Mouse (Mus musculus) c-Kit-positive CD71-negative TER-119-negative erythroid progenitor cells, embryonic 14.5 days (primary cell): Measurements from ENCODE around the gene Brat1.

Source experiments
- DNase-seq: peaks from one replicate; pipeline ENCODE4 v3.0.0-alpha.2; 2013; ENCODE audit warnings: low read depth

The Brat1 gene

DNA sequence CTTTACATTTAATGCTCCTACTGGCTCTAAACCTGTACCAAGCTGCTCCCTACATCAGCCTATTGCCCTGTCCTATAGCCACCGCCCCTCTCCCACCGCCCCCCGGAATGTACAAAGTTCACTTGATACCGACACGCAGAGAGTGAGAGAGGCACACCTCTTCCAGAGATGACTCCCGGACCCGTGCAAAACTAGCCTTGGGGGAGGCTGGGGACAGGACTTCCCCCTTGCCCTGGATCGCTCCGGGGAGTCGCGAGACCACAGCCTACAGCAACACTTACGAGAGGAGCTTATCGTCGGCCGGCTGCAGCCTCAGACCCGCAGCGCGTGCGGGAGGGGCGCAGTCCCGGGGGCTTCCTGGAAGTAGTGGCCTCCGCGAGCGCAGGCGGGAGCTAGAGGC, 3.1 kb upstream of the Brat1 start:
- DNase-seq = no peak

GRCm38 (mm10) chr5:140702103-140702513, 2.7 kb upstream of the Brat1 start, which contains the start of gene Iqce:
Gene Iqce (minus strand): TSS chr5:140702378.
- DNase-seq = peak; percentile 81

GRCm38 (mm10) chr5:140702618-140703175, 2.1 kb upstream of the Brat1 start:
- no peak for DNase-seq

DNA sequence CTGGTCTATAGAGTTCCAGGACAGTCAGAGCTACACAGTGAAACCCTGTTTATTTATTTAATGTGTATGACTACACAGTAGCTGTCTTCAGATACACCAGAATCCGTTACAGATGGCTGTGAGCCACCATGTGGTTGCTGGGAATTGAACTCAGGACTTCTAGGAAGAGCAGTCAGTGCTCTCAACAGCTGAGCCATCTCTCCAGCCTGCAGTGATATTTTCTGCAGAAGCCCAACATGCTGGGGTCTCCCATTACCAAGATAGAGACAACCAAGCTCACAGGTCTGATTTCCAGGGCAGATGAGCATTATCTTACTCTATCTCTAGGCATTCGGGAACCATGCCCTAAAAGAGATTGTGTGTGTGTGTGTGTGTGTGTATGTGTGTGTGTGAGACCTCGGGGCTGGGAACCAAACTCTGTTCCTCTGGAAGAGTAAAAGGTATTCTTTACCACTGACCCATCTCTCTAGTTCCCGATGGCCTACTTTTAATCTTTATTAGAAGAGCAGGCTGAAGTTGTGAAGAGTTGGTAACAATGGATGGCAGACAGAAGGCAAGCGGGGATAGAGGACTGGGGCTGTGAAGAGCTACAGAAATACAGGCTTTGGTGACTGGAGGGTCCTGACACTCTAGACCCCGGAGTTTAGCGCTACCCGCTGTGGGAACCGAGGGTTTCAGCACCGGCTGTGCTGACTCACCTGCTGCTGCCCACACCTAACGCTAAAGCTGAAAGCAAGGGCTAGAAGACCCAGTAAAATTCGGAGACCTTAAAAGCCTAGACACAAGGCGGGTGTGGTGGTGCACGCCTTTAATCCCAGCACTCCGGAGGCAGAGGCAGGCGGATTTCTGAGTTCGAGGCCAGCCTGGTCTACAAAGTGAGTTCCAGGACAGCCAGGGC, 1.1 kb upstream of the Brat1 start:
- DNase-seq = no peak

- DNase-seq = no peak
Observed at GRCm38 (mm10) chr5:140705501-140706171, 825 bp downstream of the Brat1 start.

GRCm38 (mm10) chr5:140710315-140710714, 5.5 kb downstream of the Brat1 start:
- no peak for DNase-seq

DNA sequence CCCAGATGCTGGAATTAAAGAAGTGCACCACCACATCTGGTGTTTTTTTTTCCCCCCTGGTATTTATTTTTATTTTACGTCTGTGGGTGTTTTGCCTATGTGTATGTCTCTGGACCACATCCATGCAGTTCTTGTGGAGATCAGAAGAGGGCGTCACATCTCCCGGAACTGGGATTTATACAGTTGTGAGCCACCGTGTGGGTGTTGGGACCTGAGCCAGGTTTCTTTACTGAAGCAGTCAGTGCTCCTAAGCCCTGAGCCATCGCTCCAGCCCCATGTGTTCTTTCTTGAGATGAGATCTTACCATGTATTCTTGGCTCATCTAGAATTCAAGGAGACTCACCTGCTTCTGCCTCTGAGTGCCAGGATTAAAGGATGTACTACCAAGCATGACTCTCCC, 6.2 kb downstream of the Brat1 start:
- DNase-seq = no peak

DNA sequence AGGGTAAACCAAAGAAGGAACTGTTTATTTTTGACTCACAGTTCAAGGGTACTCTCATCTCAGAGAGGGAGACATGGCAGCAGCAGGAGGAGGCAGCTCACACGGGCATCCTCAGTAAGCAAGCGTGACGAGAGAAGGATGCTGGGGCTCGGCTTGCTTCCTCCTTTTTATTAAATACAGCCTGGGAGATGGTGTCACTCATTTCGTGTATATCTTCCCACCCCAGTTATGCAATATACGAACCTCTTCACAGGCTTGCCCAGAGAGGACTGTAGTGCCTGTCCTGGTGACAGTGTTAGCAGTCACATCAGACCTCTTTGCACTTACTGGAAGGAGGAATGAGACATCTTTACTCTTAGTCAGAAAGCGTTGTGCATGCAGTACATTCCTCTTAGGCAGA, 16.0 kb downstream of the Brat1 start:
- no peak for DNase-seq

DNA sequence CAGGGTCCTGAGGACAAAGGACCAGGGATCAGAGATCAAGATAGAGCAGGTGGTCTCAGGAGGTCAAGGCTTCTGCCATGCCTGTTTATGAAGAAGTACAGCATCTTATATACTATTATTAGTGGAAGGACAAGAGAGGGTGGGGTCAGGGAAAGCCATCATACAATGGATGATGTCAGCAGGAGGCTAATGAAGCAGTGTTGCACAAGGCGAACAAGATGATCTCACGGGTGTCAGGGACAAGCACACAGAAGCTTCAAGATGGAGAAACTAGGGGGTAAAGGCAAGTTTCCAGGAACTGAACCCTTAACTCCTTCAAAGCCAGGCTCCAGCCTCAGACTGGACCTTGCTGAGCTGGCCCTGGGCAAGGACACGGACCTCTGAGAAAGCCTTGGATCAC, 17.3 kb downstream of the Brat1 start:
- DNase-seq = no peak

- DNase-seq = no peak
Observed at GRCm38 (mm10) chr5:140723822-140724221, 19.0 kb downstream of the Brat1 start, which contains the start of gene Amz1. Gene Amz1 (plus strand): TSS chr5:140724127.

DNA sequence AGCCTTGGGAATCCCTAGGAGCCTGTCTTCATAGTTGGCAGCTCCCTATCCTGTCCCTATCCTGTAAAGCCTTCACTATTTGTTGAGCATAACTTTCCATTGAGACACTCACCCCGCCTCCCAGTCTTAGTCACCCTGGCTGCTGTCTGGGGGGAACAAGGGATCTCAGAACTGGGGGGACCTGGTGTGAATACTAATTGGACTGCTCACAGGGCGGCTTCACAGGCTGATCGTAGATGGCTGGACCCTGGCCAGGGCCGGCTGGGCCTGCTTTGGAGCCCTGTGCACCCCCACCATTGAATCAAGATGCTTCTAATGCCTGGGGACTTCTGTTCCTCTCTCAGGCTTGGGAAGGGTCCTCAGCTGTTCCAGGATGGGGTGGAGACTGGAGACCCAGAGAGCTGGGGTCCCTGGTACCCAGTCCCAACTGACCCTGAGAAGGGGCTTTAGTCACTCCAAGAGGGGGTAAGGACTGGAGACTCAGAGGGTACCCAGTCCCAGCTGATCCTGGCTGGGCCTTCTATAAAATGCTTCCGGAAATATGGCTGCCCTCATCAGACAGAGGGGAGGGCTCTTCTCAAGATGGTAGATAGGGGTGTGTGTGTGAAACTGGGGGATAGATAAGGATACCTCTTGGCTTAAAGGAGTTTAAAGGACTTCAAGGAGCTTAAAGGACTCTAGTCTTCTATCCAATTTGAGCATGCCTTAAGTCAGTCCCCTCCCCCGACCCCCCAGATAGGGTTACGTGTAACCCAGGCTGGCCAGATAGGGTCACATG, 21.4 kb downstream of the Brat1 start:
- DNase-seq = no peak

- no peak for DNase-seq
Observed at GRCm38 (mm10) chr5:140726946-140727740, 22.3 kb downstream of the Brat1 start.

GRCm38 (mm10) chr5:140731040-140731797, 26.4 kb downstream of the Brat1 start:
- no peak for DNase-seq

GRCm38 (mm10) chr5:140732195-140732594, 27.4 kb downstream of the Brat1 start:
- no peak for DNase-seq

GRCm38 (mm10) chr5:140733336-140733735, 28.5 kb downstream of the Brat1 start:
- DNase-seq = no peak

- no peak for DNase-seq
Observed at GRCm38 (mm10) chr5:140735297-140735696, 30.5 kb downstream of the Brat1 start.

DNA sequence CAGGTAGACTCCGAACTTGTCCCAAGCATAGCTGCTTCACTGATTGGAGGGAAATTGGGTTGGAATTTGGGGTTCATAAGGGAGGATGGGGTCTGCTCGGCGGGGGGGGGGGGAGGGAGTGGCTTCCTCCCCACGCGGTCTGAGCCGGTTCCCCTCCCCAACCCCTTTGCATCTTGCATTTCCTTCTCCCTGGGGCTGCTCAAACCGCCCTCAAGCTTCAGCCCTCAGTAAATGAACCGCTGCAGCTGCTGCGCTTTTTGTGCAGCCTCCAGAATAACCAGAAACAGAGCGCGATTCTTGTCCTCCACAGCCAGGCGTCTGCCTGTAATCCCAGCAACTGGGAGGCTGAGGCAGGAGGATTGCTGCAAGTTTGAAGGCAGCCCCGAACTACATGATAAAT, 31.4 kb downstream of the Brat1 start:
- no peak for DNase-seq

DNA sequence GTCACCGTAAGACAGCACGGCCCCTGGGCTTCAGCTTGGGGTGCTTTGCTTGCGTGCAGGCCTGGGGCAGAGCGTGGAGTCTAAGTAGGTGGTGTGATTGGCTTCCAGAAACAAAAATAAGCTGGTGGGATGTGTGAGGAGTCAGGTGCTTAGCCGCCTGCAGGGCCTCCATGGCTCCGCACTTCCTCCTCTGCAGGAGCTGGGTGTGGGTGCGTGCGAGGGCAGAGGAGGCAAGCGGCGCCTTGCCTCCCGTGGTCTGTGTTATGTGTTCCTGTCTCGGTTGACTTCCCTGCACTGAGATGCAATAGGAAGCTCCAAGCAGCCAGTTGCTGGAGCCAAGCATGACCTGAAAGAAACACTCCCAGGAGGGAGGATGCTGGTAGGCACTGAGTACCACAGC, 35.0 kb downstream of the Brat1 start:
- no peak for DNase-seq

DNA sequence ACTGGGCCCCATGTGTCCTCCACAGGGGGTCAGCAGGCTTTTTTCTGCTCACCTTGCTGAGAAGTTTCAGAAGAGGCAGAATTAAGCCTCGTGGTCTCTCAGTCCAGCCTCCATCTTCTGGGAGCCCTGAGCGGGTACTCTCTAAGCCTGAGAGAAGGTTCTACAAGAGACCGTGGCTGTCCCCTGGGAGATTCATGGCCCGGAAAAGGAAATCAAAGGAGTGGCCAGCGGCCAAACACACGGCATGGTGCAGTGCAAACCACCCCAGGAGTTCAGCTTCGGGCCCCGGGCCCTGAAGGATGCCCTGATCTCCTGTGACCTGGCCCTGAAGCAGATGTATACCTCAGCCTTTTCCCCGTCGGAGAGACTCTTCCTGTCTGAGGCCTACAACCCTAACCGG, 36.2 kb downstream of the Brat1 start:
- DNase-seq = no peak

- DNase-seq = no peak
Observed at GRCm38 (mm10) chr5:140741877-140742276, 37.1 kb downstream of the Brat1 start.

- DNase-seq = no peak
Observed at GRCm38 (mm10) chr5:140743706-140744131, 38.9 kb downstream of the Brat1 start.
